Mouse (Mus musculus): ENCODE data around the gene Cyp2s1.

Cyp2s1 gene

GRCm38 (mm10) chr7:25830251-25830650 lies 13.5 kb upstream of the Cyp2s1 start:
- no peak for TF ChIP-seq GATA4 (IDR thresholded peaks at IDR 0.05; ENCODE audit: insufficient replicate concordance, low read length)

- peak; percentile 95 for TF ChIP-seq GATA4 (IDR thresholded peaks at IDR 0.05; ENCODE audit: insufficient replicate concordance, low read length)
These were observed 10.5 kb upstream of the Cyp2s1 start for GRCm38 (mm10) chr7:25827199-25827598.

GRCm38 (mm10) chr7:25826029-25826428 lies 9.3 kb upstream of the Cyp2s1 start:
- TF ChIP-seq GATA4 (IDR thresholded peaks at IDR 0.05; ENCODE audit: insufficient replicate concordance, low read length) = no peak

GRCm38 (mm10) chr7:25825043-25825442 lies 8.3 kb upstream of the Cyp2s1 start:
- no peak for TF ChIP-seq GATA4 (IDR thresholded peaks at IDR 0.05; ENCODE audit: insufficient replicate concordance, low read length)

- no peak for TF ChIP-seq GATA4 (IDR thresholded peaks at IDR 0.05; ENCODE audit: insufficient replicate concordance, low read length)
These were observed 1.1 kb downstream of the Cyp2s1 start for GRCm38 (mm10) chr7:25815571-25815970.

- TF ChIP-seq GATA4 (IDR thresholded peaks at IDR 0.05; ENCODE audit: insufficient replicate concordance, low read length) = no peak
These were observed 2.0 kb downstream of the Cyp2s1 start for GRCm38 (mm10) chr7:25814711-25815110.

- TF ChIP-seq GATA4 (IDR thresholded peaks at IDR 0.05; ENCODE audit: insufficient replicate concordance, low read length) = no peak
These were observed 4.5 kb downstream of the Cyp2s1 start for GRCm38 (mm10) chr7:25812195-25812594.

GRCm38 (mm10) chr7:25811716-25812115 lies 5.0 kb downstream of the Cyp2s1 start:
- no peak for TF ChIP-seq GATA4 (IDR thresholded peaks at IDR 0.05; ENCODE audit: insufficient replicate concordance, low read length)

- no peak for TF ChIP-seq GATA4 (IDR thresholded peaks at IDR 0.05; ENCODE audit: insufficient replicate concordance, low read length)
These were observed 10.9 kb downstream of the Cyp2s1 start for GRCm38 (mm10) chr7:25805631-25806343.

- no peak for TF ChIP-seq GATA4 (IDR thresholded peaks at IDR 0.05; ENCODE audit: insufficient replicate concordance, low read length)
These were observed 11.9 kb downstream of the Cyp2s1 start for GRCm38 (mm10) chr7:25804792-25805191.

GRCm38 (mm10) chr7:25803460-25803859 lies 13.3 kb downstream of the Cyp2s1 start:
- no peak for TF ChIP-seq GATA4 (IDR thresholded peaks at IDR 0.05; ENCODE audit: insufficient replicate concordance, low read length)

GRCm38 (mm10) chr7:25802241-25803125 lies 14.2 kb downstream of the Cyp2s1 start:
- TF ChIP-seq GATA4 (IDR thresholded peaks at IDR 0.05; ENCODE audit: insufficient replicate concordance, low read length) = peak; percentile 12; the same call in 1 of the 2 replicates

GRCm38 (mm10) chr7:25801031-25801430 lies 15.7 kb downstream of the Cyp2s1 start:
- no peak for TF ChIP-seq GATA4 (IDR thresholded peaks at IDR 0.05; ENCODE audit: insufficient replicate concordance, low read length)

- TF ChIP-seq GATA4 (IDR thresholded peaks at IDR 0.05; ENCODE audit: insufficient replicate concordance, low read length) = no peak
These were observed 17.3 kb downstream of the Cyp2s1 start for GRCm38 (mm10) chr7:25799369-25799768.

GRCm38 (mm10) chr7:25798540-25798939 lies 18.2 kb downstream of the Cyp2s1 start:
- TF ChIP-seq GATA4 (IDR thresholded peaks at IDR 0.05; ENCODE audit: insufficient replicate concordance, low read length) = no peak

- TF ChIP-seq GATA4 (IDR thresholded peaks at IDR 0.05; ENCODE audit: insufficient replicate concordance, low read length) = no peak
These were observed 21.9 kb downstream of the Cyp2s1 start for GRCm38 (mm10) chr7:25794775-25795174.
